Mouse (Mus musculus): ENCODE measurements around the gene Rhobtb3. TPM values are rescaled to one million over a fixed set of nuclear protein-coding genes. Genes with fewer than 3 reads are reported as not detected.
A peak's percentile ranks its signal among the peaks of the same experiment; 100 is the strongest.
"Not testable (repeated sequence)": the region's sequence is repeated elsewhere in the genome, so short reads cannot be mapped to it uniquely, and the experiment has no call there.

The Rhobtb3 gene
- polyA plus RNA-seq, 1 experiment from 2014 or later: 27.2 TPM

DNA sequence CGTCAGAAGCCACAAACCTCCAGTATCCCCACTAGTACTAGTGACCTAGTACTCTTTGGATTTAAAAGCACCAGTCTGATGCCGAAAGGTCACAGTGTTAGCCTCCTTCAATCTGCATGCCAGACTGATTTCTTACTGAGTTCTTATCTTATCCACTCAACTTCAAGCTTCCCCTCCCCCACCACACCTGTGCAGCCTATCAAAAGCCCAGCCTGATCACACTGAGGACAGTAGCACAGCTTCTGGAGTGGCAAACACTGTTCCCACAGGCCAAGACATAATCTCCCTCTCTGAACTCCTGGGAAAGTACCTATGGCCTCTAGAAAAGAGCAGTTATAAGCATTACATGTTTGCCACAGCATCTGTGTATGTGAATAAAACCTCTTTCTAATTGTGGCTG is 35.5 kb downstream of the Rhobtb3 start:
- H3K4me1 ChIP-seq (replicated peaks): peaks cover 10% of the 10 kb centered on the region; the same call in 1 of the 2 replicates
- H3K27ac ChIP-seq (replicated peaks): no peak overlapping the region
- H3K4me3 ChIP-seq: no peak overlapping the region
- no peaks in the 10 kb centered on the region for H3K9me3 ChIP-seq
- no peaks in the 10 kb centered on the region for H3K27me3 ChIP-seq
- H3K36me3 ChIP-seq: peaks cover 15% of the 10 kb centered on the region
- no peak overlapping the region for H3K4me2 ChIP-seq
- WGBS: 80% methylated on average over 2 of the region's 2 CpGs
- no peak for ATAC-seq (ENCODE audit: low read depth)
- H3K9ac ChIP-seq: no peak overlapping the region

GRCm38 (mm10) chr13:75907133-75907532 is 36.6 kb downstream of the Rhobtb3 start:
- no peak for ATAC-seq (ENCODE audit: low read depth)
- no peak overlapping the region for H3K4me2 ChIP-seq
- peaks cover 19% of the 10 kb centered on the region for H3K36me3 ChIP-seq
- H3K9ac ChIP-seq: no peak overlapping the region
- peaks cover 10% of the 10 kb centered on the region; the same call in 1 of the 2 replicates for H3K4me1 ChIP-seq (replicated peaks)
- H3K27ac ChIP-seq (replicated peaks): no peak overlapping the region
- no peaks in the 10 kb centered on the region for H3K9me3 ChIP-seq
- WGBS: 81% methylated on average over 5 of the region's 5 CpGs
- no peaks in the 10 kb centered on the region for H3K27me3 ChIP-seq
- H3K4me3 ChIP-seq: no peak overlapping the region

DNA sequence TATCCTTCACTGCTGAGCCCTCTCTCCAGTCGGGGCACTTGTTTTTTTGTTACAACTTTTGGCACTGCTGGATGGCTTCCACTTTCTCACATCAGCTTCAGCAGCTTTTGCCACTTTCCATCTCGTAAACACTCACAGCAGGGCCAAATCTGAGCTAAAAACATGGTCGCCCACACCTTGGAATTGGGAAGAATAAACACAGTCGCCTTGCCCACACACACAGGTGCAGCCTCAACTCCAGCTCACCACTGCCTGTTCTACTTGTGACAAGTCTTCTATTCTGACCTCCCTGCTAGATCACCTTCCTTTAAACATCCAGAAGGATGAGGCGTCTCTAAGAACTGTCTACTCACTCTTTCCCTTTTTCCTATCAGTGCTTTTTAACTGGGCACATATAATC is 39.1 kb downstream of the Rhobtb3 start:
- H3K9me3 ChIP-seq: no peaks in the 10 kb centered on the region
- H3K4me1 ChIP-seq (replicated peaks): peaks cover 10% of the 10 kb centered on the region; the same call in 1 of the 2 replicates
- no peak overlapping the region for H3K27ac ChIP-seq (replicated peaks)
- 91% methylated on average over 5 of the region's 5 CpGs for WGBS
- no peak overlapping the region for H3K4me3 ChIP-seq
- H3K27me3 ChIP-seq: no peaks in the 10 kb centered on the region
- H3K9ac ChIP-seq: no peak overlapping the region
- peaks cover 26% of the 10 kb centered on the region for H3K36me3 ChIP-seq
- ATAC-seq (ENCODE audit: low read depth): no peak
- no peak overlapping the region for H3K4me2 ChIP-seq

GRCm38 (mm10) chr13:75900928-75901327 is 42.8 kb downstream of the Rhobtb3 start:
- H3K4me3 ChIP-seq; H3K4me2 ChIP-seq; H3K27ac ChIP-seq (replicated peaks); H3K9ac ChIP-seq; H3K27me3 ChIP-seq; H3K9me3 ChIP-seq; ATAC-seq (ENCODE audit: low read depth); H3K4me1 ChIP-seq (replicated peaks): not testable (repeated sequence)
- WGBS: 100% methylated on average over 1 of the region's 1 CpGs
- H3K36me3 ChIP-seq: peaks cover 34% of the 10 kb centered on the region

- no peak overlapping the region for H3K4me3 ChIP-seq
- H3K4me2 ChIP-seq: no peak overlapping the region
- H3K9ac ChIP-seq: no peak overlapping the region
- no peaks in the 10 kb centered on the region for H3K9me3 ChIP-seq
- no peak overlapping the region for H3K27ac ChIP-seq (replicated peaks)
- peaks cover 40% of the 10 kb centered on the region for H3K36me3 ChIP-seq
- ATAC-seq (ENCODE audit: low read depth): no peak
- no peaks in the 10 kb centered on the region for H3K4me1 ChIP-seq (replicated peaks)
- no peaks in the 10 kb centered on the region for H3K27me3 ChIP-seq
- WGBS: 74% methylated on average over 6 of the region's 6 CpGs
Measured at GRCm38 (mm10) chr13:75892876-75893275, 50.8 kb downstream of the Rhobtb3 start.

DNA sequence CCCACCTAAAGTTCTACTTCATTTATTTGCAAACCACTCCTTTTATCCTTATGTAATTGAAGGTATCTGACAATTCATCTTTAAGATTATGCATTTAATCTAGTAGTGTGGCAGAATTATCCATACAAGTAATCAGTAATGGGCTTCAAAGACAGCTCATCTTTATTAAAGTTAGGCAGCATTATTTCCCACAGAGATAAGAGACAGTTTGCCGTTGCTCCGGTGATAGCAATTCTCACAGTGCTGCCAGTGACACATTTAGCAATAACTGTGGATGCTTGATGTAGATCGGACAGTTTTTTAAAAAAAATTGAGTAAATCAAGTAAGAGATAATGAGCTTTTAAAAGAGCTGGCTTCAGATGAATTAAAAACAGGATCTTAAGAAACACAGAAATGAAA is 51.4 kb downstream of the Rhobtb3 start:
- no peaks in the 10 kb centered on the region for H3K27me3 ChIP-seq
- ATAC-seq (ENCODE audit: low read depth): no peak
- H3K4me1 ChIP-seq (replicated peaks): no peaks in the 10 kb centered on the region
- no peak overlapping the region for H3K9ac ChIP-seq
- no peaks in the 10 kb centered on the region for H3K9me3 ChIP-seq
- no peak overlapping the region for H3K4me2 ChIP-seq
- no peak overlapping the region for H3K4me3 ChIP-seq
- peaks cover 38% of the 10 kb centered on the region for H3K36me3 ChIP-seq
- WGBS: 88% methylated on average over 3 of the region's 3 CpGs
- no peak overlapping the region for H3K27ac ChIP-seq (replicated peaks)

DNA sequence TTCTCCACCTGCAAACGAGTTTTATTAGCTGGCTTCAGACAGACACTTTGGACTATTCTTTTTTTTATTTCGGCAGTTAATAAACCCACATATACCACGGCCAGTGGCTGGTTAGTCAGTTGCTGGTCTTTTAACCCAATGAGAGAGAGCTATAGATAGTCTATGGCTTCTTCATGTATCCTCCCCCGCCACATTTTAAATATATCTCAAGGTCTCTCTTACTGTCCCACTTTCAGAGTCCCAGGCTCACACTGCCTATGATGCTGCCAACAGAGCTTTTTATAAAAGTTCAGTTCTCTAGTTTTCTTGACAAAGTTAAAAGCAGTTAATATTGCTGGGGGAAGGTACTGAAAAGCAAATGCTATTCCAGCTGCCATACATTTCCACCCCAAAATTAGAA is 51.9 kb downstream of the Rhobtb3 start:
- no peaks in the 10 kb centered on the region for H3K4me1 ChIP-seq (replicated peaks)
- no peak overlapping the region for H3K9ac ChIP-seq
- no peak overlapping the region for H3K27ac ChIP-seq (replicated peaks)
- H3K4me3 ChIP-seq: no peak overlapping the region
- no peaks in the 10 kb centered on the region for H3K9me3 ChIP-seq
- no peak overlapping the region for H3K4me2 ChIP-seq
- no peaks in the 10 kb centered on the region for H3K27me3 ChIP-seq
- peaks cover 38% of the 10 kb centered on the region for H3K36me3 ChIP-seq
- 92% methylated on average over 4 of the region's 4 CpGs for WGBS
- ATAC-seq (ENCODE audit: low read depth): no peak

DNA sequence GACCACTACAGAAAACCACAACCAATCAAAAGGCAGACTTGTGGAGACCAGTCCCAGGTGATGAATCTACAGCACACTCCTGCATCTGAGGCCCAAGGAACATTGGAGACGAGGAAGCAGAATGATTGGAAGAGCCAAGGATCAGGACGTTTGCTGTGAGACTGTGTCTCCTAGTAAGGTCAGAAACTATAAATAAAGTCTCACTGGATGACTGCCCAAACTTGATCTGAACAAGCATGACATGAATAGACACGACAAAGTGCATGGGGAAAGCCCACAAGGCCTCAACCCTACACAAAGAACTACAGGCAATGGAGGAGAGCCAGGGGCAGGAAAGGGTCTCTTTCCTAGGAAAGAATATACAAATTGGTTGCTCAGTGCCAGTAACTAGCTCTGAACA is 59.9 kb downstream of the Rhobtb3 start:
- no peak for ATAC-seq (ENCODE audit: low read depth)
- WGBS: 85% methylated on average over 3 of the region's 3 CpGs
- Histone ChIP-seq H3K27me3 (no peaks in the 10 kb centered on the region), H3K4me1 (replicated peaks) (0 out of 2 replicates have a peak, but pooled peaks cover 4% of the 10 kb centered on the region), H3K9me3 (no peaks in the 10 kb centered on the region), H3K27ac (replicated peaks) (no peak overlapping the region), H3K36me3 (peaks cover 27% of the 10 kb centered on the region), H3K9ac (no peak overlapping the region), H3K4me2 (no peak overlapping the region), H3K4me3 (no peak overlapping the region)

DNA sequence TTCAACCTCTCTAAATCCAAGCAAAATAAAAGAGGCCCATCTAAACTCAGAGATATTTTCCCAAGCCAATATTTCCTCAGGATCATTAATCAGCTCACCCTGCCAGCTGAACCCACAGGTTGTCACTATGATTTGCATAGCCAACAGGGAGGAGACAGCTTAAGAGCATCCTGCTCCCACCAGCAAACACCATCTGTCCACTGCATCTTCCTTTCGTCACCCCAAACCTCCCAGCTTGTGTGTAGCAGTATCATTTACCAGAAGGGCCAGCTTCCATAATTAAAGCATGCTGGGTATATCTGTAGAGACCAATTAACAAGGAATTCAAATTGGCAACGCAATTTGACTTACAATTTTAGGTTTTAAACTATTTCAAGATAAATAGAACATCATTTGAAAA is 63.2 kb downstream of the Rhobtb3 start:
- H3K36me3 ChIP-seq: peaks cover 31% of the 10 kb centered on the region
- H3K27me3 ChIP-seq: no peaks in the 10 kb centered on the region
- 0 out of 2 replicates have a peak, but pooled peaks cover 4% of the 10 kb centered on the region for H3K4me1 ChIP-seq (replicated peaks)
- no peak overlapping the region for H3K9ac ChIP-seq
- ATAC-seq (ENCODE audit: low read depth): peak; percentile 36; the same call in 1 of the 2 replicates
- H3K4me3 ChIP-seq: no peak overlapping the region
- 49% methylated on average over 2 of the region's 2 CpGs for WGBS
- H3K9me3 ChIP-seq: no peaks in the 10 kb centered on the region
- H3K27ac ChIP-seq (replicated peaks): no peak overlapping the region
- no peak overlapping the region for H3K4me2 ChIP-seq

DNA sequence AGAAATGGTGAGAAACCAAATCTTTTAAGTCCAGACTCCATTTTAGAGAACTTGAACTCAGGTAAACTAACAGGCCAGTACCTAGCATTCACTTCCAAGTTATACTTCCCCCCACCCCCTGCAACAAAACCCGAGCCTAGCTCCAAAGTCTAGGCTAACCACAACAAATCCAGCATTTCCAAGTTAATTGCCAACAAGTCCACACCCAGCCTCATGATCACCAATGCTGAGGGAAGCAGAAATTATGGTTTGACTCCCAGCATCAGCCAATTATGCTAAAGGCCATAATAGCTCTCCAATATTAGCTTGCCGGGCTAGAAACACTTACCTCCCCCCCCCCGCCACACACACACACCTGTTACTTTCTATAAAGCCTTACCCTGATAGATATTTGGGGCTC is 64.0 kb downstream of the Rhobtb3 start:
- Histone ChIP-seq H3K9ac (no peak overlapping the region), H3K9me3 (no peaks in the 10 kb centered on the region), H3K36me3 (peaks cover 29% of the 10 kb centered on the region), H3K4me1 (replicated peaks) (0 out of 2 replicates have a peak, but pooled peaks cover 4% of the 10 kb centered on the region), H3K4me3 (no peak overlapping the region), H3K27me3 (no peaks in the 10 kb centered on the region), H3K27ac (replicated peaks) (no peak overlapping the region), H3K4me2 (no peak overlapping the region)
- 79% methylated on average over 3 of the region's 3 CpGs for WGBS
- ATAC-seq (ENCODE audit: low read depth): no peak

GRCm38 (mm10) chr13:75877907-75878306 is 65.8 kb downstream of the Rhobtb3 start:
- H3K4me1 ChIP-seq (replicated peaks): 0 out of 2 replicates have a peak, but pooled peaks cover 4% of the 10 kb centered on the region
- H3K4me3 ChIP-seq: no peak overlapping the region
- no peak overlapping the region for H3K9ac ChIP-seq
- H3K36me3 ChIP-seq: peaks cover 33% of the 10 kb centered on the region
- no peak overlapping the region for H3K27ac ChIP-seq (replicated peaks)
- H3K9me3 ChIP-seq: no peaks in the 10 kb centered on the region
- ATAC-seq (ENCODE audit: low read depth): peak; percentile 70; the same call in 1 of the 2 replicates
- H3K4me2 ChIP-seq: no peak overlapping the region
- no peaks in the 10 kb centered on the region for H3K27me3 ChIP-seq

DNA sequence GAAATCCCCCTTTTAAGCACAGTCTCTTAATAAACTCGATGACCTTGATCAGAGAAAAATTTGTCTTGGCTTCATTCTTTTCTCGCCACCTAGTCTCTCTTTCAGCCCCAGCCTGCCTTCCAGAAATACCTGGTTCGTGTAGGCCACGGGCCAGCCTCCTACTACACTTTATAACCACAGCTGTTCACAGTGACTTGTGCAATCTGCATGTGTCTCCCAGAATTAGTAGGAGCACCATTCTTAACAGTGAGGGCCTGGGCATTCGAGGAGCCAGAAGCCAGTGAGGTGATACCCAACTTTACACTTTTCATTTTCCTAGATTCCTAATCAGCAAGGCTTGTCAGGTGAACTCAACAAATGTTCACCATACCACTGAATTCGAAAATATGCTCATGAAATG is 67.1 kb downstream of the Rhobtb3 start:
- WGBS: 88% methylated on average over 6 of the region's 6 CpGs
- H3K9ac ChIP-seq: no peak overlapping the region

GRCm38 (mm10) chr13:75876188-75876587 is 67.5 kb downstream of the Rhobtb3 start:
- peaks cover 38% of the 10 kb centered on the region for H3K36me3 ChIP-seq
- H3K4me3 ChIP-seq; H3K4me1 ChIP-seq (replicated peaks); H3K4me2 ChIP-seq; H3K9me3 ChIP-seq; H3K9ac ChIP-seq; H3K27me3 ChIP-seq; ATAC-seq (ENCODE audit: low read depth); H3K27ac ChIP-seq (replicated peaks): not testable (repeated sequence)
- WGBS: 66% methylated on average over 7 of the region's 7 CpGs

More for the DNA sequence above, 67.1 kb downstream of the Rhobtb3 start:
- ATAC-seq (ENCODE audit: low read depth): no peak
- Histone ChIP-seq H3K27me3 (no peaks in the 10 kb centered on the region), H3K27ac (replicated peaks) (no peak overlapping the region), H3K4me3 (no peak overlapping the region), H3K4me2 (no peak overlapping the region), H3K36me3 (peaks cover 36% of the 10 kb centered on the region), H3K4me1 (replicated peaks) (0 out of 2 replicates have a peak, but pooled peaks cover 4% of the 10 kb centered on the region), H3K9me3 (no peaks in the 10 kb centered on the region)

Measured in neural tube, embryonic 13.5 days (tissue).